Mouse (Mus musculus): ENCODE results near the gene Rnaseh2a. TPM values are rescaled to one million over a fixed set of nuclear protein-coding genes. Genes with fewer than 3 reads are reported as not detected.

Gene Rnaseh2a
- 58.0 and 61.0 TPM in 2 replicates for polyA plus RNA-seq (2012; rRNA removed)

GRCm38 (mm10) chr8:84969241-84970134 is at the start of gene Rnaseh2a, which contains the start of the genes Gm49661 and Prdx2:
Gene Rnaseh2a, minus strand, starts transcription at chr8:84969767.
Gene Gm49661, minus strand, starts transcription at chr8:84969433.
Gene Prdx2, plus strand, starts transcription at chr8:84969587.

GRCm38 (mm10) chr8:85014431-85014830 is 44.9 kb upstream of the Rnaseh2a start, which contains the start of gene Best2:
Gene Best2, minus strand, starts transcription at chr8:85014531.

GRCm38 (mm10) chr8:84990349-84990748 is 20.8 kb upstream of the Rnaseh2a start, which contains the start of gene Hook2:
Gene Hook2, plus strand, starts transcription at chr8:84990603.

GRCm38 (mm10) chr8:84978248-84978940 is 8.8 kb upstream of the Rnaseh2a start, which contains the start of gene Junb:
Gene Junb, minus strand, starts transcription at chr8:84978718.

GRCm38 (mm10) chr8:84946528-84947240 is 22.9 kb downstream of the Rnaseh2a start, which contains the start of gene Rtbdn:
Gene Rtbdn, plus strand, starts transcription at chr8:84946991.

GRCm38 (mm10) chr8:84936962-84937546 is 32.5 kb downstream of the Rnaseh2a start, which contains the start of gene Mast1:
Gene Mast1, minus strand, starts transcription at chr8:84937359.

GRCm38 (mm10) chr8:84908421-84909161 is 61.0 kb downstream of the Rnaseh2a start, which contains the start of gene Dnase2a:
Gene Dnase2a, plus strand, starts transcription at chr8:84908560.

Other genes starting within 250 kb of the Rnaseh2a start
- gene G430095P16Rik, start 246.8 kb downstream of the Rnaseh2a start, polyA plus RNA-seq (2012; rRNA removed) = 1.8 TPM in 2 replicates
- gene Nfix, start 169.4 kb downstream of the Rnaseh2a start, polyA plus RNA-seq (2012; rRNA removed) = 53.5 and 59.2 TPM in 2 replicates
- 8.7 and 9.3 TPM in 2 replicates for gene Dand5, start 146.9 kb downstream of the Rnaseh2a start, polyA plus RNA-seq (2012; rRNA removed)
- gene Gadd45gip1, start 138.2 kb downstream of the Rnaseh2a start, polyA plus RNA-seq (2012; rRNA removed) = 37.6 and 41.9 TPM in 2 replicates
- gene Rad23a, start 129.1 kb downstream of the Rnaseh2a start, polyA plus RNA-seq (2012; rRNA removed) = 66.8 and 71.5 TPM in 2 replicates
- 455 and 581 TPM in 2 replicates for gene Calr, start 122.8 kb downstream of the Rnaseh2a start, polyA plus RNA-seq (2012; rRNA removed)
- gene Farsa, start 112.8 kb downstream of the Rnaseh2a start, polyA plus RNA-seq (2012; rRNA removed) = 123 and 124 TPM in 2 replicates
- 26.9 and 31.5 TPM in 2 replicates for gene Syce2, start 97.7 kb downstream of the Rnaseh2a start, polyA plus RNA-seq (2012; rRNA removed)
- gene Gcdh, start 75.8 kb downstream of the Rnaseh2a start, polyA plus RNA-seq (2012; rRNA removed) = 57.8 and 58.3 TPM in 2 replicates
- gene Klf1, start 67.8 kb downstream of the Rnaseh2a start, polyA plus RNA-seq (2012; rRNA removed) = 0.66 and 0.96 TPM in 2 replicates
- 6.6 and 7.6 TPM in 2 replicates for gene Dnase2a, start 61.2 kb downstream of the Rnaseh2a start, polyA plus RNA-seq (2012; rRNA removed)
- 104 and 112 TPM in 2 replicates for gene Mast1, start 32.4 kb downstream of the Rnaseh2a start, polyA plus RNA-seq (2012; rRNA removed)
- gene Rtbdn, start 22.8 kb downstream of the Rnaseh2a start, polyA plus RNA-seq (2012; rRNA removed) = 6.7 TPM in 2 replicates
- 0.32 TPM in 1 of 2 replicates, not detected in the other for gene Gm49661, start 334 bp downstream of the Rnaseh2a start, polyA plus RNA-seq (2012; rRNA removed)
- 811 and 935 TPM in 2 replicates for gene Prdx2, start 180 bp downstream of the Rnaseh2a start, polyA plus RNA-seq (2012; rRNA removed)
- gene Junb, start 9.0 kb upstream of the Rnaseh2a start, polyA plus RNA-seq (2012; rRNA removed) = 7.7 and 9.6 TPM in 2 replicates
- gene Hook2, start 20.8 kb upstream of the Rnaseh2a start, polyA plus RNA-seq (2012; rRNA removed) = 27.3 and 30.0 TPM in 2 replicates
- 0.06 TPM in 2 replicates for gene Best2, start 44.8 kb upstream of the Rnaseh2a start, polyA plus RNA-seq (2012; rRNA removed)
- 218 and 232 TPM in 2 replicates for gene Asna1, start 55.5 kb upstream of the Rnaseh2a start, polyA plus RNA-seq (2012; rRNA removed)
- gene Trir, start 57.1 kb upstream of the Rnaseh2a start, polyA plus RNA-seq (2012; rRNA removed) = 208 and 219 TPM in 2 replicates
- gene Tnpo2, start 67.1 kb upstream of the Rnaseh2a start, polyA plus RNA-seq (2012; rRNA removed) = 104 and 108 TPM in 2 replicates
- 84.0 and 96.1 TPM in 2 replicates for gene Fbxw9, start 90.3 kb upstream of the Rnaseh2a start, polyA plus RNA-seq (2012; rRNA removed)
- 0.70 and 0.73 TPM in 2 replicates for gene Gm5741, start 98.2 kb upstream of the Rnaseh2a start, polyA plus RNA-seq (2012; rRNA removed)
- 71.7 and 73.4 TPM in 2 replicates for gene Dhps, start 102.0 kb upstream of the Rnaseh2a start, polyA plus RNA-seq (2012; rRNA removed)
- gene Wdr83os, start 111.0 kb upstream of the Rnaseh2a start, polyA plus RNA-seq (2012; rRNA removed) = 105 and 110 TPM in 2 replicates
- 84.9 and 89.1 TPM in 2 replicates for gene Wdr83, start 111.5 kb upstream of the Rnaseh2a start, polyA plus RNA-seq (2012; rRNA removed)
- gene Man2b1, start 113.5 kb upstream of the Rnaseh2a start, polyA plus RNA-seq (2012; rRNA removed) = 20.3 and 26.4 TPM in 2 replicates
- 2.5 and 3.0 TPM in 2 replicates for gene Zfp791, start 153.3 kb upstream of the Rnaseh2a start, polyA plus RNA-seq (2012; rRNA removed)
- not detected in 2 replicates for gene Cks1brt, start 182.2 kb upstream of the Rnaseh2a start, polyA plus RNA-seq (2012; rRNA removed)

Measured in central nervous system, embryonic 14 days (tissue).